15 mouse cellular contexts compared by ENCODE assay signal in the genomic region with DNA sequence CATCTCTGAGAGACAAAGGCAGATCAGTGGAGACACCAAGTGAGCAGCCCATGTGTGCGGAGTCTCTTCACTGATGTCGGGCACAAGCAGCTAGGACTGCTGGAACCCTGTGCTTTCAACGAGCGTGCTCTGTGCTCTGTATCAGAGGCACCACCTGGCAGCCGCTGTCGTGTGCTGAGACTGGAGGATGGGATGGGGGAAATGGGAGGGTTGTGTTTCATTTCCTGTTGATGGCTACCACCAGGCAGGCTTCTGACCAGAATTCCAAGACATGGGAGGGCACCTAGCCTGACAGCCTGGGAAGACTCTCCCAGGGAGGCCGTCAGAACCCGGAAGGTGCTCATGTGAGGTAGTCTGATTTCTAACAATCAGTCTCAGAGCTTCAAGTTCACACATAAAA.
DNase-seq lines count a peak whose midpoint lies in the region.
"Had no signal": no experiment of that assay in that cellular context is flagged by ENCODE, and none has a peak within 500 bp of the region (broad histone marks: within the 10 kb centered on the region; RNA-seq: fewer than 3 reads in every experiment).

No protein-coding gene starts in this region.

- WGBS in heart, embryonic 10.5 days = 48% methylated on average over 8 of the region's 8 CpGs
- WGBS in limb, embryonic 10.5 days = 73% methylated on average over 8 of the region's 8 CpGs

- no peaks in the 10 kb centered on the region for H3K9me3 ChIP-seq in heart, embryonic 10.5 days
- no peaks in the 10 kb centered on the region for H3K9me3 ChIP-seq in limb, embryonic 10.5 days (replicated peaks)
- H3K9me3 ChIP-seq: embryonic facial prominence, embryonic 12.5 days; forebrain, embryonic 10.5 days; G1E; liver, embryonic 12.5 days; stomach, embryonic 15.5 days had no signal

- no peaks in the 10 kb centered on the region for H3K36me3 ChIP-seq in heart, embryonic 10.5 days
- H3K36me3 ChIP-seq in limb, embryonic 10.5 days = no peaks in the 10 kb centered on the region
- H3K36me3 ChIP-seq: embryonic facial prominence, embryonic 12.5 days; forebrain, embryonic 10.5 days; G1E; liver, embryonic 12.5 days; stomach, embryonic 15.5 days had no signal

- no peaks in the 10 kb centered on the region for H3K27me3 ChIP-seq in heart, embryonic 10.5 days (ENCODE audit: insufficient read depth, poor library complexity, severe bottlenecking)
- H3K27me3 ChIP-seq in limb, embryonic 10.5 days (ENCODE audit: low read depth, poor library complexity, severe bottlenecking) = no peaks in the 10 kb centered on the region
- H3K27me3 ChIP-seq: embryonic facial prominence, embryonic 12.5 days; liver, embryonic 12.5 days; stomach, embryonic 15.5 days had no signal

- intact Hi-C loops in gastrocnemius, postnatal 36 days (cut with DNase I) = loop anchor here (5.0 kb wide), 2 partner anchors 220 to 610 kb away; no protein-coding TSS in a partner anchor

- H3K4me1 ChIP-seq in heart, embryonic 10.5 days = peaks cover 57% of the 10 kb centered on the region
- peaks cover 31% of the 10 kb centered on the region for H3K4me1 ChIP-seq in limb, embryonic 10.5 days
- H3K4me1 ChIP-seq: stomach, embryonic 15.5 days had no signal

- DNase-seq in heart, embryonic 10.5 days (ENCODE audit: low spot score) = no peak
- no peak for DNase-seq in heart, adult 8-10 months (ENCODE audit: low spot score)
- DNase-seq in thymus, postnatal 4 days = peak; percentile 32
- DNase-seq in thymus, adult 18-20 months = no peak
- no peak for DNase-seq in limb, embryonic 10.5 days (ENCODE audit: low spot score)
- no peak for DNase-seq in right cerebral cortex, postnatal 14 days
- no peak for DNase-seq in gastrocnemius, postnatal 36 days
- DNase-seq: adrenal gland, adult 8-10 months; B cell, adult 2 months; cerebellum, postnatal 25 days had no signal

- no peak overlapping the region for H3K4me3 ChIP-seq in heart, embryonic 10.5 days
- H3K4me3 ChIP-seq in limb, embryonic 10.5 days = no peak overlapping the region
- H3K4me3 ChIP-seq: embryonic facial prominence, embryonic 12.5 days; forebrain, embryonic 10.5 days; liver, embryonic 12.5 days; stomach, embryonic 15.5 days had no signal

- peak overlapping the region; percentile 71 for H3K27ac ChIP-seq in heart, embryonic 10.5 days
- H3K27ac ChIP-seq in limb, embryonic 10.5 days = peak overlapping the region; percentile 57
- H3K27ac ChIP-seq: embryonic facial prominence, embryonic 12.5 days; forebrain, embryonic 10.5 days; liver, embryonic 12.5 days; stomach, embryonic 15.5 days had no signal
